Mouse (Mus musculus) liver, adult 2 months (tissue): ENCODE measurements around the gene Slc2a9.

Source experiments
- CTCF ChIP-seq: fragments of 200-500 bp; IDR thresholded peaks from 2 replicates; pipeline ENCODE4 v1.5.1; 2011; ENCODE audit warnings: low read depth, low read length, control low read depth
- POLR2A ChIP-seq: fragments of 200-500 bp; IDR thresholded peaks from 2 replicates; pipeline ENCODE4 v1.6.1; 2011; ENCODE audit warnings: low read length, control low read depth; ENCODE audit not compliant: insufficient read depth; ENCODE audit errors: extremely low read depth

- TF ChIP-seq POLR2A = no peak
- no peak for TF ChIP-seq CTCF
These were observed 68.1 kb downstream of the Slc2a9 start for GRCm38 (mm10) chr5:38434875-38435274.
